Mouse (Mus musculus) MEL (cell line): ENCODE measurements around the gene Gm20721. TPM values are rescaled to one million over a fixed set of nuclear protein-coding genes. Genes with fewer than 3 reads are reported as not detected.
"Not testable (repeated sequence)": the region's sequence is repeated elsewhere in the genome, so short reads cannot be mapped to it uniquely, and the experiment has no call there.

Source experiments
- DNase-seq: peaks from one replicate; pipeline ENCODE4 v3.0.0; 2011; ENCODE audit warnings: low read depth, low spot score
- H3K27ac ChIP-seq: 2 replicates; pipeline ENCODE4 v1.5.1; 2012; ENCODE audit warnings: low read depth, mild to moderate bottlenecking, control low read depth, low read length, moderate library complexity; ENCODE audit not compliant: control insufficient read depth
- H3K27me3 ChIP-seq, 2 experiments: fragments of 150-350 bp in 1 of 2; sonication (generic) in 1 of 2; 2 replicates each; pipeline ENCODE4 v1.6.1; 2012; ENCODE audit warnings: low read length in 2 of 2, mild to moderate bottlenecking in 2 of 2, improper control_type of control experiment in 1 of 2, moderate library complexity in 1 of 2; ENCODE audit not compliant: insufficient read depth in 2 of 2, control insufficient read depth in 1 of 2
- H3K36me3 ChIP-seq, 2 experiments: 2 replicates each; pipeline ENCODE4 v1.6.1; 2012 to 2014; ENCODE audit warnings: low read length in 2 of 2, improper control_type of control experiment in 1 of 2, inconsistent platforms in 1 of 2, mild to moderate bottlenecking in 1 of 2; ENCODE audit not compliant: insufficient read depth in 2 of 2, control insufficient read depth in 1 of 2
- H3K4me1 ChIP-seq, 2 experiments: fragments of 150-350 bp in 1 of 2; sonication (generic) in 1 of 2; 2 replicates each; pipeline ENCODE4 v1.6.1; 2012; ENCODE audit warnings: low read length in 2 of 2, improper control_type of control experiment in 1 of 2, mild to moderate bottlenecking in 1 of 2; ENCODE audit not compliant: insufficient read depth in 2 of 2, control insufficient read depth in 1 of 2
- H3K4me3 ChIP-seq, 2 experiments: fragments of 150-350 bp in 1 of 2; sonication (generic) in 1 of 2; 2 replicates each; pipeline ENCODE4 v1.5.1; 2012; ENCODE audit warnings: low read depth in 2 of 2, low read length in 2 of 2, mild to moderate bottlenecking in 2 of 2, moderate library complexity in 2 of 2, control low read depth in 1 of 2, improper control_type of control experiment in 1 of 2; ENCODE audit not compliant: control insufficient read depth in 1 of 2, insufficient read depth in 1 of 2
- H3K79me2 ChIP-seq: 2 replicates; pipeline ENCODE4 v1.6.1; 2012; ENCODE audit warnings: mild to moderate bottlenecking, low read length, moderate library complexity; ENCODE audit not compliant: control insufficient read depth, poor library complexity, insufficient read depth
- H3K9ac ChIP-seq: 2 replicates; pipeline ENCODE4 v1.6.1; 2012; ENCODE audit warnings: low read depth, mild to moderate bottlenecking, control low read depth, low read length, moderate library complexity; ENCODE audit not compliant: control insufficient read depth, poor library complexity, severe bottlenecking
- H3K9me3 ChIP-seq: fragments of 150-350 bp; sonication (generic); replicated peaks from 2 replicates; pipeline ENCODE4 v1.6.1; 2012; ENCODE audit warnings: mild to moderate bottlenecking, low read length, improper control_type of control experiment, moderate library complexity; ENCODE audit not compliant: insufficient read depth
- E2F4 ChIP-seq: IDR thresholded peaks from 2 replicates; pipeline ENCODE4 v1.6.1; 2011; ENCODE audit warnings: low read depth, low read length, improper control_type of control experiment, borderline replicate concordance
- ELF1 ChIP-seq: IDR thresholded peaks from 2 replicates; pipeline ENCODE4 v1.6.1; 2014; ENCODE audit warnings: low read depth, mild to moderate bottlenecking, inconsistent platforms, low read length, improper control_type of control experiment, moderate library complexity
- ETS1 ChIP-seq: IDR thresholded peaks from 2 replicates; pipeline ENCODE4 v1.6.1; 2012; ENCODE audit warnings: low read depth, mild to moderate bottlenecking, inconsistent platforms, low read length, improper control_type of control experiment, moderate library complexity
- GABPA ChIP-seq: IDR thresholded peaks from 2 replicates; pipeline ENCODE4 v1.6.1; 2012; ENCODE audit warnings: low read depth, mild to moderate bottlenecking, inconsistent platforms, low read length, improper control_type of control experiment, moderate library complexity
- HCFC1 ChIP-seq: IDR thresholded peaks from 2 replicates; pipeline ENCODE4 v1.6.1; 2012; ENCODE audit warnings: low read depth, mild to moderate bottlenecking, inconsistent platforms, low read length, improper control_type of control experiment, moderate library complexity
- JUND ChIP-seq: IDR thresholded peaks from 2 replicates; pipeline ENCODE4 v1.6.1; 2011; ENCODE audit warnings: low read depth, mild to moderate bottlenecking, improper control_type of control experiment, low read length
- NRF1 ChIP-seq: IDR thresholded peaks from 2 replicates; pipeline ENCODE4 v1.6.1; 2014; ENCODE audit warnings: low read depth, mild to moderate bottlenecking, inconsistent platforms, low read length, improper control_type of control experiment, moderate library complexity; ENCODE audit not compliant: poor library complexity, insufficient read depth, severe bottlenecking
- POLR2A ChIP-seq, 2 experiments: IDR thresholded peaks; 2 replicates each; pipeline ENCODE4 v1.6.1; 2011 to 2012; ENCODE audit warnings: low read length in 2 of 2, mild to moderate bottlenecking in 2 of 2, control low read depth in 1 of 2, improper control_type of control experiment in 1 of 2, low read depth in 1 of 2, moderate library complexity in 1 of 2; ENCODE audit not compliant: control insufficient read depth in 1 of 2, insufficient read depth in 1 of 2, poor library complexity in 1 of 2
- SMC3 ChIP-seq: IDR thresholded peaks from 2 replicates; pipeline ENCODE4 v1.6.1; 2011; ENCODE audit warnings: low read depth, low read length, improper control_type of control experiment
- TAL1 ChIP-seq: IDR thresholded peaks from 2 replicates; pipeline ENCODE4 v1.6.1; 2012; ENCODE audit warnings: mild to moderate bottlenecking, inconsistent platforms, low read length, moderate library complexity, mixed read lengths
- TBP ChIP-seq: IDR thresholded peaks from 2 replicates; pipeline ENCODE4 v1.8.0; 2011; ENCODE audit warnings: low read depth, low read length, improper control_type of control experiment
- USF2 ChIP-seq, 2 experiments: IDR thresholded peaks; 2 replicates each; pipeline ENCODE4 v1.6.1; 2011 to 2012; ENCODE audit warnings: improper control_type of control experiment in 2 of 2, low read length in 2 of 2, borderline replicate concordance in 1 of 2, inconsistent platforms in 1 of 2, low read depth in 1 of 2, mild to moderate bottlenecking in 1 of 2; ENCODE audit not compliant: insufficient read depth in 1 of 2
- ZNF384 ChIP-seq: IDR thresholded peaks from 2 replicates; pipeline ENCODE4 v1.6.1; 2012; ENCODE audit warnings: low read depth, mild to moderate bottlenecking, inconsistent platforms, low read length, improper control_type of control experiment
- polyA plus RNA-seq, 2 experiments: library from polyadenylated mRNA; stranded (reverse) in 1 of 2; unstranded in 1 of 2; fragments of >175 nt in 1 of 2; fragments of >200 nt in 1 of 2; gene quantifications; 2 replicates each; pipeline versions ENCODE4 v1.2.1 to v1.2.4; 2012; ENCODE audit warnings: low replicate concordance in 2 of 2, low read depth in 1 of 2; ENCODE audit not compliant: insufficient read length in 2 of 2, insufficient read depth in 1 of 2, missing spikeins in 1 of 2
- total RNA-seq: library from RNA; depleted of rRNA; stranded (reverse); fragments of 300-350 nt; gene quantifications from 2 replicates; pipeline ENCODE4 v1.2.3, GENCODE M21; 2012

The Gm20721 gene
- total and polyA plus RNA-seq, 3 experiments, result 34.2 to 171 TPM; not detected in 1

DNA sequence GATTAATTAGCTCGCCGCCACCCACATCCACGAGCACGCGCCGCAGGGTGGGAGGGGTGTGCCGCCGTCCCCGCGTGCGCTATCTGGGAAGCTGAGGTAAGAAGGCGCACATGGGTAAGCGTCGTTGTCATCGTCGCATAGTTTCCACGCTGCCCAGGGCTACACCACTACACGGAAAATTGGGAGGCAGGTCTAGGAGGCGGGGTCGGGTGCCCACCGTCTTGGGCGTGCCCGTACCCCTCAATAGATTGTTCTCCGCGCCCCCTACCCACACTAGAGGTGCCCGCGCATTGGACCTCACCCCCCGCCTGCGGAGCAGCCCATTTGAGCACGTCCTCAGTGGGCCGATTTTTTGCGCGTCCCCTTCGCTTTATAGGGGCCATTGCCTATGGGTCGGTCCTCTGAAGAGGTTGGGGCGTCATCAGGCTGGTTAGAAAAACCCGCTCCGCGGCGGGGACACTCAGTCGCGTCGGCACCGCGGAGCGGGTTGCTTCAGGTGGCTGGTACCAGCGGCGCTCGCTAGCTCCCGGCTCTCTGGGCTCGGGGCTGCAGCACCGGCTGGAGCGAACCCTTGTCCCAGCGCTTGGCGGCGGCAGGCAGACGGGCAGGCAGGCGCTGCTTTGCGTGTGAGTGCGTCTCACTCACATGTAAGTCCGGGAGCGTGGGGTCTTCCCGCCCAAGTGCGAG, 19.1 kb downstream of the Gm20721 start (continued):
- TF ChIP-seq TAL1 (no peak), ETS1 (peak; percentile 17; the same call in 1 of the 2 replicates), SMC3 (no peak)

DNA sequence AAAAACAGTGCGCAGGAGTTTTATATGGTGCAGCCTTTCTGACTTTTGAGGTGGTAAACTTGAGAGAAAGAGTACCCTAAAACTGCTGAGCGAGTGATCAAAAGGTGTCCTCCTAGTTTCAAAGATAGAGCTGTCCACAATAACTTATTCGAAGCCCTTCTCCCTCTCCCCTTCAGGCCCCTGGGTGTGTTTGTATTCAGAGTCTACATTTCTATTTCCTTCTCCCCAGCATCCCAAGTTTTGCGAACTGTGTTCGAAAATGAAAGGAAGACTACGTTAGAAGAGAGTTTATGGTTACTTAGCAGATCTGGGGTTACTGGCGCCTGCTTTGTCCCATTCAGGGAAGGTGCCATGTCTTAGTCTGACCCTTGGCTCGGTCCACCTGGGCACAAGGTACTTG, 20.0 kb downstream of the Gm20721 start:
- no peak for TF ChIP-seq POLR2A (IDR thresholded peaks at IDR 0.05; ENCODE audit: control insufficient read depth in 1 of 2, insufficient read depth in 1 of 2, low read depth in 1 of 2, low read length in 2 of 2, poor library complexity in 1 of 2)
- Histone ChIP-seq H3K9ac (peak overlapping the region; percentile 77), H3K4me1 (no peaks in the 10 kb centered on the region)

DNA sequence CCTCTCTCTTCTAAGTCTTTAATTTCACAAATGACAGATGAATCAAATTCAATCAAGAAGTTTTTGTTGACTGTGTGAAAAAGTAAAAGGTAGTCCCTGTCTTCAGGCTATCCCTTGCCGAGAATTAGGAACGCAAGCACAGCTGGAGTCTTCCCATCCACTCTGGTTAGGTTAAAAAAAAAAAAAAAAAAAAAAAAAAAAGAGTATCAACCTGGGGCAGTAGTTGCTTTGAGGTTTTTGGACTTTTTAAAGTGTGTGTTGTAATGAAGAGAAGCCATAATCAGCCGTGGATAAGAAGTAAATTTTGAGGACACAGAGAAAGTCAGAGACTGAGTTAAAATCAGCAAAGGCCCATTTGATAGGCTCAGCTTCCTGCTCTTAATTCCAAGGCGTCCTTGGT, 20.5 kb downstream of the Gm20721 start:
- Histone ChIP-seq H3K36me3 (peaks cover 0 to 8% of the 10 kb centered on the region in 2 experiments; a peak in 2 of 4 replicates), H3K27me3 (no peaks in the 10 kb centered on the region), H3K79me2 (peaks cover 41% of the 10 kb centered on the region), H3K27ac (peak overlapping the region; percentile 47; the same call in 1 of the 2 replicates), H3K4me1 (no peaks in the 10 kb centered on the region), H3K9me3 (no peaks in the 10 kb centered on the region), H3K9ac (peak overlapping the region; percentile 77)
- TF ChIP-seq GABPA (no peak), ZNF384 (peak; percentile 66; the same call in 1 of the 2 replicates), USF2 (IDR thresholded peaks at IDR 0.05; ENCODE audit: borderline replicate concordance in 1 of 2, insufficient read depth in 1 of 2, low read depth in 1 of 2, low read length in 2 of 2) (no peak)
- TF ChIP-seq, all 39 proteins: peak for 1
- peak overlapping the region; percentile 75 to 95 for H3K4me3 ChIP-seq
- peak; percentile 11 for DNase-seq

More for the DNA sequence above, 20.0 kb downstream of the Gm20721 start:
- no peaks in the 10 kb centered on the region for H3K9me3 ChIP-seq
- peak overlapping the region; percentile 75 to 95 for H3K4me3 ChIP-seq
- peak overlapping the region; percentile 47 for H3K27ac ChIP-seq
- peaks cover 0 to 10% of the 10 kb centered on the region in 2 experiments; a peak in 2 of 4 replicates for H3K36me3 ChIP-seq
- peaks cover 46% of the 10 kb centered on the region for H3K79me2 ChIP-seq
- no peaks in the 10 kb centered on the region for H3K27me3 ChIP-seq
- DNase-seq, result peak; percentile 42

DNA sequence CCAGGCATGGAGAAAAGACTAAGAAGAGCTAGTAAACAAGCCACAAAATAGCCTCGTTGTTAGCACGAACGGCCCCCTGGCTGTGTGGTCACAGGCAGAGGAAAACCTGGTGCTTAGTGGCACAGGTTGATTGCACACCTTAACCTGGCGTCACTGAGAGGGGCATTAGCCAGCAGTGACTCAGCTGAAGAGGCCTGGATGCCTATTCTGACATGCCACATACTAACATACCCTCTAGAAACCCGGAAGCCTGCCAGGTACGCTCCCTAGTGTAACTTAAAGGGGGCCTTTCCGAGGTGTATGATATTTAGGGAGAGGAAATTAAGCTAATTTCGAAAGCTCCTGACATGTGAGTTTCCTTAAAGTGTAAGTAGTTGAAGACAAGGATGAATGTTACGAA, 29.9 kb downstream of the Gm20721 start:
- Histone ChIP-seq H3K27ac (no peak overlapping the region), H3K9me3 (no peaks in the 10 kb centered on the region), H3K36me3 (no peaks in the 10 kb centered on the region), H3K4me3 (no peak overlapping the region), H3K79me2 (no peaks in the 10 kb centered on the region), H3K27me3 (no peaks in the 10 kb centered on the region), H3K4me1 (peaks cover 2 to 5% of the 10 kb centered on the region in 2 experiments; a peak in 2 of 4 replicates), H3K9ac (no peak overlapping the region)
- TF ChIP-seq E2F4 (no peak), ELF1 (no peak), TBP (no peak), HCFC1 (no peak), NRF1 (no peak), JUND (no peak)
- no peak for DNase-seq

DNA sequence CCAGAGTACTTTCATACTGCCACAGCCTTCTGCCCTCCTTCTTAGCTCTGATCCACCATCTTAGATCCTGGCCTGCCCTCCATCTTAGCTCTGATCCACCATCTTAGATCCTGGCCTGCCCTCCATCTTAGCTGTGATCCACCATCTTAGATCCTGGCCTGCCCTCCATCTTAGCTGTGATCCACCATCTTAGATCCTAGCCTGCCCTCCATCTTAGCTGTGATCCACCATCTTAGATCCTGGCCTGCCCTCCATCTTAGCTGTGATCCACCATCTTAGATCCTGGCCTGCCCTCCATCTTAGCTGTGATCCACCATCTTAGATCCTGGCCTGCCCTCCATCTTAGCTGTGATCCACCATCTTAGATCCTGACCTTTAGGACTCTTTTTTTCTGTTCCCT, 31.1 kb downstream of the Gm20721 start:
- not testable (repeated sequence) for H3K4me1 ChIP-seq, H3K4me3 ChIP-seq, H3K9ac ChIP-seq, H3K79me2 ChIP-seq, H3K9me3 ChIP-seq, DNase-seq, H3K27ac ChIP-seq, H3K27me3 ChIP-seq, H3K36me3 ChIP-seq
